Mouse (Mus musculus) liver, embryonic 16.5 days (tissue): ENCODE data around the gene Psmd9. TPM values are rescaled to one million over a fixed set of nuclear protein-coding genes. Genes with fewer than 3 reads are reported as not detected.

ENCODE experiments used
- ATAC-seq: fragments of 200-750 bp; cut with Nextera tagmentation; 2 replicates; pipeline ENCODE4 v1.8.0; 2017; ENCODE audit warnings: low read depth, mild to moderate bottlenecking, moderate number of reproducible peaks, moderate library complexity
- H3K27ac ChIP-seq: fragments of 300-500 bp; sonication (generic); 2 replicates; pipeline ENCODE4 v1.5.1; 2014; ENCODE audit warnings: mild to moderate bottlenecking, low read length
- H3K27me3 ChIP-seq: fragments of 300-500 bp; sonication (generic); 2 replicates; pipeline ENCODE4 v1.6.1; 2014; ENCODE audit warnings: low read depth, low read length, mixed read lengths; ENCODE audit not compliant: control insufficient read depth, insufficient read depth
- H3K36me3 ChIP-seq: fragments of 300-500 bp; sonication (generic); 2 replicates; pipeline ENCODE4 v1.6.1; 2014; ENCODE audit warnings: mild to moderate bottlenecking; ENCODE audit not compliant: control insufficient read depth, insufficient read depth
- H3K4me1 ChIP-seq: fragments of 300-500 bp; sonication (generic); 2 replicates; pipeline ENCODE4 v1.6.1; 2014; ENCODE audit warnings: low read depth, low read length, mixed read lengths; ENCODE audit not compliant: control insufficient read depth
- H3K4me2 ChIP-seq: fragments of 300-500 bp; sonication (generic); 2 replicates; pipeline ENCODE4 v1.6.1; 2014; ENCODE audit warnings: low read depth, low read length, mixed read lengths
- H3K4me3 ChIP-seq: fragments of 300-500 bp; sonication (generic); 2 replicates; pipeline ENCODE4 v1.5.1; 2014; ENCODE audit warnings: low read depth, mild to moderate bottlenecking, low read length
- H3K9ac ChIP-seq: fragments of 300-500 bp; sonication (generic); 2 replicates; pipeline ENCODE4 v1.6.1; 2014; ENCODE audit warnings: low read depth, low read length
- H3K9me3 ChIP-seq: fragments of 300-500 bp; sonication (generic); replicated peaks from 2 replicates; pipeline ENCODE4 v1.6.1; 2016; ENCODE audit warnings: low read length; ENCODE audit not compliant: control insufficient read depth
- WGBS: fragments of 180-500 bp; shearing (Covaris S2); extraction: QIAGEN DNeasy Blood & Tissue Kit; methylation state at CpG from one replicate; pipeline ENCODE4 v1.1.7; 2014; ENCODE audit not compliant: insufficient replicate concordance; 5-methylcytosine and 5-hydroxymethylcytosine counted together
- polyA plus RNA-seq: library from polyadenylated mRNA; unstranded; fragments of >200 nt; fragmentation: Nextera tagmentation; extraction: Ambion mirVana; gene quantifications from 2 replicates; pipeline ENCODE4 v1.2.1, GENCODE M21; 2015

Gene Psmd9
- polyA plus RNA-seq, 1 experiment from 2014 or later, result 63.8 TPM

- Histone ChIP-seq H3K9me3 (no peaks in the 10 kb centered on the region), H3K4me1 (peaks cover 58% of the 10 kb centered on the region), H3K36me3 (no peaks in the 10 kb centered on the region), H3K27me3 (no peaks in the 10 kb centered on the region), H3K4me3 (peak overlapping the region; percentile 91), H3K27ac (peak overlapping the region; percentile 98), H3K4me2 (peak overlapping the region; percentile 100), H3K9ac (peak overlapping the region; percentile 98)
- under 1% methylated on average over 31 of the region's 31 CpGs for WGBS
- ATAC-seq, result peak; percentile 50
Observed at GRCm38 (mm10) chr5:123140694-123141554, 28.3 kb upstream of the Psmd9 start.

- H3K9ac ChIP-seq, result peak overlapping the region; percentile 98
- peak overlapping the region; percentile 91 for H3K4me3 ChIP-seq
- H3K27me3 ChIP-seq, result no peaks in the 10 kb centered on the region
- peak overlapping the region; percentile 98 for H3K27ac ChIP-seq
- under 1% methylated on average over 25 of the region's 38 CpGs for WGBS
- peaks cover 56% of the 10 kb centered on the region for H3K4me1 ChIP-seq
- H3K4me2 ChIP-seq, result peak overlapping the region; percentile 100
- peaks cover 4% of the 10 kb centered on the region for H3K36me3 ChIP-seq
- H3K9me3 ChIP-seq, result no peaks in the 10 kb centered on the region
- ATAC-seq, result no peak
Observed at GRCm38 (mm10) chr5:123141555-123142160, 27.6 kb upstream of the Psmd9 start.

DNA sequence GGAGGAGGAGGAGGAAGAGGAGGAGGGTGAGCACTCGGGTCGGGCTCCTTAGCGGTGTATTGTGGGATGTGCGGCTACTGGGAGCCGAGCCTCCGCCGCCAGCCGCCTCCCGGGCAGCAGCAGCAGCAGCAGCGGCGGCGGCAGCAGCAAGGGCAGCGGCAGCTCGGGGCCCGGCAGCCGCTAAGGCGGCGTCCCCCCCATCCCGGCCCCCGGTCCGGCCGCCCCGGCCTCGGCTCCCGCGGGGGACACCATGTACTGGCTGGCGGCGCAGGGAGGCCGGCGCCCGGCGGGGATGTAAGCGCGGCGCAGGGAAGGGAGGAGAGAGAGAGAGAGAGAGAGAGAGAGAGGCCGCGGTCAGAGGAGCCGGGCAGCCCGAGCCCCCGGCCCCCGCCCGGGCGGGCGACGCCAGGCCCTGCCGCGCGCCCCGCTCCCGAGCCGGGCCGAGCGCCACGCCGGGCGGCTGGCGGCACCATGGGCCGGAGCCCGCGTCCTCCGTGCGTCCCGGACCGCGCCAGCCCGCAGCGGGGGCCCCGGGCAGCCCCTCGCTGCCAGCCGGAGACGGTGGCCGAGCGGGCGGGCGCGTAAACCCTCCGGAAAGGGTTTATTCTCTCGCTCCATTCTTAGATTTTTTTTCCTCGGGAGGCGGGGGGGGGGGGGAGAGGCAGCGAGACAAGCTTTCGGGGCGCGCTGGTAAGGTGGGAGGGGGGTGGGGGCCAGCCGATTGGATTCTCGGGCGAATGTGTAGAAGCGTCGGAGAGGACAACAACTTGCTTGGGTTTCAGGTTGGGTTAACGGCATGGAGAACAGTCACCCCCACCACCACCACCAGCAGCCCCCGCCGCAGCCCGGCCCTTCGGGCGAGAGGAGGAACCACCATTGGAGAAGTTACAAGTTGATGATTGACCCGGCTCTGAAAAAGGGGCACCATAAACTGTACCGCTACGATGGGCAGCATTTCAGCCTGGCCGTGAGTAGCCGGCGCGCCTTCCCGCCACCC, 26.8 kb upstream of the Psmd9 start, which contains the start of gene Setd1b:
Gene Setd1b (plus strand): TSS at position 33 of the 997 bp plus-strand sequence.
- Histone ChIP-seq H3K4me3 (peak within 1 kb of the TSS; percentile 91), H3K4me1 (peaks cover 48% of the 10 kb centered on the region), H3K9ac (peak within 1 kb of the TSS; percentile 98), H3K9me3 (no peaks in the 10 kb centered on the region), H3K4me2 (peak within 1 kb of the TSS; percentile 100), H3K27me3 (no peaks in the 10 kb centered on the region), H3K36me3 (peaks cover 12% of the 10 kb centered on the region), H3K27ac (peak within 1 kb of the TSS; percentile 98)
- WGBS, result under 1% methylated on average over 86 of the region's 103 CpGs
- peak; percentile 41 for ATAC-seq

DNA sequence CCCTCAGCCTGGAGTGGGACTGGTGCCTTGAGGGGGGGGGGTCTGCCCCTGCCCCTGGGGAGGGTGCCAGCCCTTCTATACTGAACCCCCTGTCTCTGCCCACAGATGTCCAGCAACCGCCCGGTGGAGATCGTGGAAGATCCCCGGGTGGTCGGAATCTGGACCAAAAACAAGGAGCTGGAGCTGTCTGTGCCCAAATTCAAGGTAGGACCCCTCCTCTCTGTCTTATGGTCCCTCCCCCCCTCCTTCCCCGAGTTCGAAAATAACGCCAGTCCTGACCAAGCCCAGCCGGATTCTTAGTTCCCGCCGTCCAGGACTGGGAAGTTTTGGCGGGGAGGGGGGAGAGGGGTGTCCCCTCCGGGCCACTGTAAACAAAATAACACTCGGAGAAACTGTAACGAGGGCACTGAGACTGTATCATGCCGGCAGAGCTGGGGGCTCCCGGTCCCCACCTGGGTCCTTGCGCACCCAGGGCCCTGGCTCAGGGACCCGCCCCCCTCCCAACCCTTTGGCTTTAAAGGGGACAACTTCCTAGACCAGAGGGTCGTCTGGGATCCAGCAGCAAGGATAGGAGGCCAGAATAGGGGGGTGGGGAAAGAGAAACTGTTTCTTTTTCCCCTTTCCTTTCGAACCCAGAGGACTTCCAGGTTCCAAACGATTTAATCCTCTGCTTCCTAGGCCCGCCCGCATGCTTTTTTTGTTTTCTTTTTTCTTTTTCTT, 25.8 kb upstream of the Psmd9 start:
- H3K27ac ChIP-seq, result peak overlapping the region; percentile 98
- H3K27me3 ChIP-seq, result no peaks in the 10 kb centered on the region
- peaks cover 44% of the 10 kb centered on the region for H3K4me1 ChIP-seq
- no peaks in the 10 kb centered on the region for H3K9me3 ChIP-seq
- peak overlapping the region; percentile 100 for H3K4me2 ChIP-seq
- WGBS, result 3% methylated on average over 24 of the region's 24 CpGs
- peaks cover 22% of the 10 kb centered on the region for H3K36me3 ChIP-seq
- H3K4me3 ChIP-seq, result peak overlapping the region; percentile 91
- no peak for ATAC-seq
- peak overlapping the region; percentile 98 for H3K9ac ChIP-seq

- no peak for ATAC-seq
- H3K9me3 ChIP-seq, result no peaks in the 10 kb centered on the region
- peak overlapping the region; percentile 98 for H3K9ac ChIP-seq
- peak overlapping the region; percentile 91 for H3K4me3 ChIP-seq
- WGBS, result 10% methylated on average over 17 of the region's 17 CpGs
- peaks cover 26% of the 10 kb centered on the region for H3K36me3 ChIP-seq
- peaks cover 49% of the 10 kb centered on the region for H3K4me1 ChIP-seq
- no peaks in the 10 kb centered on the region for H3K27me3 ChIP-seq
- H3K27ac ChIP-seq, result peak overlapping the region; percentile 98
- H3K4me2 ChIP-seq, result peak overlapping the region; percentile 100
Observed at GRCm38 (mm10) chr5:123143971-123144745, 25.1 kb upstream of the Psmd9 start.

DNA sequence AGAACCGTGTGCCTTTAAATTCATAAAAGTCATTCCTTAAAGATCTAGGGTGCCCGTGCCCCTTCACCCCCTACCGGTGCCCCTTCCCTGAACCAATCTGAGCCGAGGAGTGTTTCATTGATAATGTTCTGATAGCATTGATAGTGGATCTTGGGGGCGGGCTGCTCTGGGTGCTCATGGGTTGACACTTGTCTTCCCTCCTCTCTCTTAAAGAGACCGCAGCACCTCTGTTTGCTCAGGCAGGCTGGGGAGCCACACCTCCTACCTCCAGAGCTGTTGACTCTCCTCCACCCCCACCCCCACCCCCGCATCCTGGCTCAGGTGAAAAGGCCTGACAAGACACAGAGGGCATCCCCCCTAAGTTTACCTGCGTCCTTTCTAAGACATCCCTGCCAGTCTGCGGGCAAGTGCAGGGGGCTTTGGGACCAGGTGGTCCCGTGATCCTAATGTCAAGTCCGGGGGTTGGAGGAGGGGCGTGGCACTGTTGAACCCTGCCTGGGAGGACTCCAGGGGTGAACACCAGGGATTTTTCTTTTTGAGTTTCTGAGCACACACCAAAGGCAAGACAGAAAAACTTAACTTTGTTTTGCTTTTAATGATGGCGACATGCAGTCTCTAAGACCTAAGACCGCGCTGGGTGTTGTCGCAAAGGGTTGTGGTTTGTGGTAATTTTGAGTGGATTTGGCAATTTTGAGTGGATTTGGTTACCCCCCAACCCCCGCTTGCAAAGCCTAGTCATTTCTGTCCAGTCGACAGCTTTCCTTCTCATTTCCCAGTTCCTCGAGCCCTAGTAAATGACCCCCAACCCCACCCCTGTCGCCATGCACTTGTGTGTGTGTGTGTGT, 24.2 kb upstream of the Psmd9 start:
- Histone ChIP-seq H3K36me3 (peaks cover 26% of the 10 kb centered on the region), H3K9ac (peak overlapping the region; percentile 98), H3K4me2 (peak overlapping the region; percentile 100), H3K9me3 (no peaks in the 10 kb centered on the region), H3K27ac (peak overlapping the region; percentile 66), H3K27me3 (no peaks in the 10 kb centered on the region), H3K4me1 (peaks cover 54% of the 10 kb centered on the region), H3K4me3 (peak overlapping the region; percentile 91)
- no peak for ATAC-seq
- 36% methylated on average over 20 of the region's 20 CpGs for WGBS

DNA sequence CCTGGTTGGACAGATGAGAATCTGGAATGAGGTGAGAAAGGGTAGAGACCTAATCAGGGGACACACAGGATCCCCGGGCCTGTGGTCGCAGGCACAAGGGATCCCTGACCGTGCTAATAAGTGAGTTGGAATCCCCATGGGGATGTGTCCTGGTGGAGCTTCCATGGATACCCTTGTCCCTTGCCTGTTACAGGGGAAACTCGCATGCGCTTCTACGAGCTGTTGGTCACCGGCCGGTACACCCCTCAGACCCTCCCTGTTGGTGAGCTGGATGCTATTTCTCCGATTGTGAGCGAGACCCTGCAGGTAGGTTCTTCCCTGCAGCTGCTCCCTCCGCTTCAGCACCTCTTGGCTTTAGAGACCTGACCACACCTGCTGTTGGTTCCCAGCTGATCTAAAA, 22.9 kb upstream of the Psmd9 start:
- Histone ChIP-seq H3K27me3 (no peaks in the 10 kb centered on the region), H3K4me1 (peaks cover 68% of the 10 kb centered on the region), H3K4me2 (no peak overlapping the region), H3K9ac (no peak overlapping the region), H3K4me3 (no peak overlapping the region), H3K9me3 (no peaks in the 10 kb centered on the region), H3K36me3 (peaks cover 31% of the 10 kb centered on the region), H3K27ac (no peak overlapping the region)
- no peak for ATAC-seq
- WGBS, result 86% methylated on average over 11 of the region's 11 CpGs
